Mouse (Mus musculus) natural killer cell, adult 2 months (primary cell): ENCODE results near the gene Traf1.

Experiments
- DNase-seq, 2 experiments: peaks; one replicate each; pipeline ENCODE4 v3.0.0; 2022; ENCODE audit warnings: low spot score in 2 of 2

The Traf1 gene

GRCm38 (mm10) chr2:34966243-34966934 lies 4.8 kb upstream of the Traf1 start:
- DNase-seq = no peak

GRCm38 (mm10) chr2:34965806-34966205 lies 4.2 kb upstream of the Traf1 start:
- no peak for DNase-seq

- DNase-seq = peak; percentile 63 to 70
Observed at GRCm38 (mm10) chr2:34965293-34965692, 3.7 kb upstream of the Traf1 start.

- no peak for DNase-seq
Observed at GRCm38 (mm10) chr2:34964651-34965050, 3.1 kb upstream of the Traf1 start.

- no peak for DNase-seq
Observed at GRCm38 (mm10) chr2:34964230-34964629, 2.7 kb upstream of the Traf1 start.

- peak; percentile 92 to 93 for DNase-seq
Observed at GRCm38 (mm10) chr2:34963371-34963956, 1.9 kb upstream of the Traf1 start.

- peak; percentile 87 to 93 for DNase-seq
Observed at GRCm38 (mm10) chr2:34962893-34963292, 1.3 kb upstream of the Traf1 start.

- peak in 1 of 2 experiments; percentile 25 for DNase-seq
Observed at GRCm38 (mm10) chr2:34962211-34962610, 639 bp upstream of the Traf1 start.

- DNase-seq = peak; percentile 46 to 72
Observed at GRCm38 (mm10) chr2:34960966-34961365, 606 bp downstream of the Traf1 start.

- DNase-seq = no peak
Observed at GRCm38 (mm10) chr2:34960466-34960865, 1.1 kb downstream of the Traf1 start.

GRCm38 (mm10) chr2:34958582-34958981 lies 3.0 kb downstream of the Traf1 start:
- DNase-seq = peak; percentile 70 to 78

- DNase-seq = peak; percentile 84 to 92
Observed at GRCm38 (mm10) chr2:34958036-34958435, 3.5 kb downstream of the Traf1 start.

- no peak for DNase-seq
Observed at GRCm38 (mm10) chr2:34957405-34957804, 4.2 kb downstream of the Traf1 start.

- DNase-seq = no peak
Observed at GRCm38 (mm10) chr2:34956941-34957340, 4.6 kb downstream of the Traf1 start.

- no peak for DNase-seq
Observed at GRCm38 (mm10) chr2:34954344-34954743, 7.2 kb downstream of the Traf1 start.

GRCm38 (mm10) chr2:34953547-34954116 lies 7.9 kb downstream of the Traf1 start:
- DNase-seq = no peak

GRCm38 (mm10) chr2:34953018-34953417 lies 8.6 kb downstream of the Traf1 start:
- peak; percentile 36 to 45 for DNase-seq

- no peak for DNase-seq
Observed at GRCm38 (mm10) chr2:34951469-34951868, 10.1 kb downstream of the Traf1 start.

GRCm38 (mm10) chr2:34948622-34949021 lies 12.9 kb downstream of the Traf1 start:
- no peak for DNase-seq

GRCm38 (mm10) chr2:34946046-34946445 lies 15.5 kb downstream of the Traf1 start:
- no peak for DNase-seq

GRCm38 (mm10) chr2:34945580-34945979 lies 16.0 kb downstream of the Traf1 start:
- no peak for DNase-seq

- peak; percentile 89 for DNase-seq
Observed at GRCm38 (mm10) chr2:34944761-34945160, 16.8 kb downstream of the Traf1 start.

- no peak for DNase-seq
Observed at GRCm38 (mm10) chr2:34943556-34944120, 17.9 kb downstream of the Traf1 start.
